Mouse (Mus musculus) forebrain, embryonic 10.5 days (tissue): ENCODE measurements around the gene Pfn3. TPM values are rescaled to one million over a fixed set of nuclear protein-coding genes. Genes with fewer than 3 reads are reported as not detected.

Source experiments
- DNase-seq: peaks from one replicate; pipeline ENCODE4 v3.0.0-alpha.2; 2017; ENCODE audit warnings: low spot score; ENCODE audit errors: extremely low spot score
- H3K27ac ChIP-seq: fragments of 300-500 bp; sonication (generic); 2 replicates; pipeline ENCODE4 v1.5.1; 2016; ENCODE audit warnings: mild to moderate bottlenecking
- H3K27me3 ChIP-seq: fragments of 300-500 bp; sonication (generic); 2 replicates; pipeline ENCODE4 v1.6.1; 2016; ENCODE audit warnings: mild to moderate bottlenecking; ENCODE audit not compliant: poor library complexity, severe bottlenecking
- H3K36me3 ChIP-seq: fragments of 300-500 bp; sonication (generic); replicated peaks from 2 replicates; pipeline ENCODE4 v1.6.1; 2016; ENCODE audit warnings: mild to moderate bottlenecking, moderate library complexity
- H3K4me1 ChIP-seq: fragments of 300-500 bp; sonication (generic); 2 replicates; pipeline ENCODE4 v1.6.1; 2016
- H3K4me3 ChIP-seq: fragments of 300-500 bp; sonication (generic); 2 replicates; pipeline ENCODE4 v1.5.1; 2016; ENCODE audit warnings: mild to moderate bottlenecking, moderate library complexity
- H3K9me3 ChIP-seq: fragments of 300-500 bp; sonication (generic); 2 replicates; pipeline ENCODE4 v1.6.1; 2016; ENCODE audit warnings: mild to moderate bottlenecking, moderate library complexity
- WGBS: fragments of 180-500 bp; shearing (Covaris S2); methylation state at CpG from one replicate; pipeline ENCODE4 v1.1.7; 2016; 5-methylcytosine and 5-hydroxymethylcytosine counted together
- polyA plus RNA-seq: library from polyadenylated mRNA; unstranded; fragments of >200 nt; fragmentation: Nextera tagmentation; extraction: Ambion mirVana; gene quantifications from 2 replicates; pipeline ENCODE4 v1.2.1, GENCODE M21; 2016

The Pfn3 gene
- polyA plus RNA-seq, 1 experiment from 2014 or later = not detected

DNA sequence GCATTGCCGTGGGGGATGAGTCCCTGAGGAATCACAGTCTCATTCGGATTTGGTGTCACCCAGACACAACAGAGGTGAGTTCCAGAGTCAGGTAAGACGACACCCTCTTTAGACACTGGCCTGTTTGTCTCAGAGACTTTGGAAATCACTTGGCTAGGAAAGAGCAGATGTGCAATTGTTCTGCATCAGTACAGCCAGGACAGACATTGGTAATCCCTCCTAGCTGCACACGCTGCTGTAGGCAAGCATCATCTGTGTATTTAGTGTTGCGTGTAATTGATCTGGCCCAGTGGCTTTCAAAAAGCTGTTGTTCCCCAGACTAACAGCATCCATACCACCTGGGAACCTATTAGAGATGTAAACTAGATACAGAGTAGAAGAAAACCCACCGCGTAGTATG, 11.8 kb downstream of the Pfn3 start:
- peaks cover 30% of the 10 kb centered on the region for H3K4me1 ChIP-seq
- 80% methylated on average over 7 of the region's 7 CpGs for WGBS
- no peak for DNase-seq
- H3K27me3 ChIP-seq = peaks cover 43% of the 10 kb centered on the region
- H3K27ac ChIP-seq = 0 out of 2 replicates have a peak overlapping the region, but pooled peaks have one; percentile 37
- no peaks in the 10 kb centered on the region for H3K9me3 ChIP-seq
- H3K4me3 ChIP-seq = no peak overlapping the region
- H3K36me3 ChIP-seq = no peaks in the 10 kb centered on the region

DNA sequence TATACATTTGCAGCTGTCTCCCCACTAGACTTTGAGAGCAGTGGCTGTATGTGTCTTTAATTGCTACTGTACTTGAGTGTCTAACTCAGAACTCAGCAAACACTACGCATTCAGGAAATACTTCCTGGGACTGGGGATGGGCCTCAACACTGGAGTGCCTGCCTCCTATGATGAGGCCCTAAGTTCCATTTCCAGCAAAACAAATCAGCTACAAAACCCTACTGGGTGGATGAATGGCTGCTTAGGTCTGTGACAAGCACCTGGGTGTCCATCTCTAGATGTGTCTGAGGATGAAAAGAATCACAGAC, 15.0 kb downstream of the Pfn3 start:
- Histone ChIP-seq H3K4me1 (peaks cover 19% of the 10 kb centered on the region), H3K9me3 (no peaks in the 10 kb centered on the region), H3K27ac (no peak overlapping the region), H3K4me3 (no peak overlapping the region), H3K27me3 (peaks cover 34% of the 10 kb centered on the region), H3K36me3 (no peaks in the 10 kb centered on the region)
- WGBS = 100% methylated on average over 1 of the region's 1 CpGs
- DNase-seq = no peak

DNA sequence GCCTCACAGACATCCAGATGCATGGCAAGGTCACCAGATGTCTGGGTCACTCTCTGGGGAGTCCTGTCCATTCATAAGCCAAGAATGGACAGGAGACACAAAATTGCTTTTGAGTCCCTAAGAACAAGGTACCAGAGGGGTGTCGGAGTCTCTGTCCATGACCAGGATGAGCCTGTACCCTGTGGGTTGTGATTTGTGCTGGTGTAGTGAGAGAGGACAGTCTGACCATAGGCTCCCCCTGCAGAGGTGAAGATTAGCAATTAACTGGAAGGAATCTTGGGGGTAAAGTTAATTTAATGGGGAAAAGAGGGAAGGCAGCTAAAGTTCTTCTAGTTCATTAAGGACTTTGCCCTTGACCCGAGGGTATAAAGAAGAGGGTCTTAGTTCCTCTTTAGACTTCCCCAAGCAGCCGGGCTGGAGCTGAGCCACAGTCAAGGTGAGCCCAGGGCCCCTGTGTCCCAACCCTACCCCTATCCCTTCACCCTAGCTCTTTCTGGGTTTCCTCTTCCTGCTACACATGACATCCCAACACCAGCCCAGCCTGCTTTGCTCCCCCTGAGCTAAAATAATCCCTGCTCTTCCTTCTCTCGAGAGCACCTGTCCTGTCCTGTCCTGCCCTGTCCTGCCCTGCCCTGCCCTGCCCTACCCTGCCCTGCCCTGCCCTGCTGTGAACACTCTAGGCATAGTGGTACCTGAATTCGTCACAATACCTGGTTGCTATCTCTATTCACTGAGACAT, 15.6 kb downstream of the Pfn3 start:
- Histone ChIP-seq H3K27ac (no peak overlapping the region), H3K9me3 (no peaks in the 10 kb centered on the region), H3K36me3 (no peaks in the 10 kb centered on the region), H3K27me3 (peaks cover 31% of the 10 kb centered on the region), H3K4me1 (peaks cover 16% of the 10 kb centered on the region), H3K4me3 (no peak overlapping the region)
- 71% methylated on average over 5 of the region's 5 CpGs for WGBS
- DNase-seq = no peak

DNA sequence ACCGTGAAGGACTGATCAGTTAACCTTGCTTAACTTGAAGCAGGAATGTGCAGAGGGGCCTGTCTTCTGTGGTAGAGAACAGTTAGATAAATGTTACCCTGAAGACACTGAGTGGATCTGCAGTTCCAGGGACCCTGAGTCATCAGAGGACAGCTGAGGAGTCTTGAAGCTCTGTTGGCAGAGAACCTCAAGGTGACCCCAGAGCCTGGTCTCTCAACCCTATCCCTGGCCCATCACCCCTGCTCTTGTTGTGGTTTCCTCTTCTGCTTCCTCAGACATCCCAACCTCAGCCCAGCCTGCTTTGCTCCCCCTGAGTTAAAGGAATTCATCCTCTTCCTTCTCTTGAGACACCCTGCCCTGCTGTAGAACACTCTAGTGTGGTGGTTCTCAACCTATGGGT, 16.9 kb downstream of the Pfn3 start, which contains the start of gene Slc34a1:
Slc34a1 (plus strand) TSS at position 100 of the 400 bp plus-strand sequence.
- no peaks in the 10 kb centered on the region for H3K36me3 ChIP-seq
- H3K4me3 ChIP-seq = no peak within 1 kb of the TSS
- WGBS = 97% methylated on average over 1 of the region's 1 CpGs
- H3K4me1 ChIP-seq = peaks cover 2% of the 10 kb centered on the region
- no peaks in the 10 kb centered on the region for H3K9me3 ChIP-seq
- H3K27ac ChIP-seq = no peak within 1 kb of the TSS
- H3K27me3 ChIP-seq = peaks cover 17% of the 10 kb centered on the region
- no peak for DNase-seq

DNA sequence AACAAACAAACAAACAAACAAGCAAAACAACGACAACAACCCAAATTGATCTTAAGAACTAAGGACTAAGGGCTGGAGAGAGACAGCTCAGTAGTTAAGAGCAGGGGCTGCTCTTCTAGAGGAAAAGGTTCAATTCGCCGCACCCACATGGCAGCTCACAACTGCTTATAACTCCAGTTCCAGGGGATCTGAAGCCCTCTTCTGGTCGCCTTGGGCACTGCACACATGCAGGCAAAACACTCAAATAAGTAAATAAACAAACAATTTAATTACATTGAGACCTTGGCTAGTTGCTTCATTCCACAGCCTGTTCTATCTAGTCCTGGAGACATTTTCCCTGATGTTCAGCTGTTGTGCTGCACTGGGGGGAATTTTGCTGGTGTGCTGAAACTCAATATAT, 22.1 kb downstream of the Pfn3 start:
- DNase-seq = no peak
- Histone ChIP-seq H3K4me3 (no peak overlapping the region), H3K27me3 (no peaks in the 10 kb centered on the region; the same call in 1 of the 2 replicates), H3K27ac (no peak overlapping the region), H3K4me1 (no peaks in the 10 kb centered on the region; the same call in 1 of the 2 replicates), H3K9me3 (no peaks in the 10 kb centered on the region), H3K36me3 (no peaks in the 10 kb centered on the region)
- 73% methylated on average over 4 of the region's 4 CpGs for WGBS

DNA sequence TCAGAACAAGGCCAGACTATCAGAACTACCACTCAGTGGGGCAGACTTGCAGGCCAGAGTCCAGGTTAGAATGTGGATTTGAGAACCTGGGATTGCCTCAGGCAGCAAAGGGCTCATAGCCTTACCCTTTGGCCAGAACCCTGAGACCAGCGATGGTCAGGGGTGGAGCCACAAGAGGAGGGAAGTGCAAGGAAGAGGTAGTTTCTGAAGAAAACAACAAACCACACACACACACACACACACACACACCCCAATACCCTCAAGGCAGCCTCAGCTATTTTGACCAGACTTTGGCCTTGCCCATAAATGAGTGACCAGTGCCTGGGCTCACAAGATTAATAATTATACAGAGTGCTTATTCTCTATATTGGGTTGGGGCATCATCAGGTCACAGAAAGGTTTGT, 23.4 kb downstream of the Pfn3 start:
- no peak for DNase-seq
- Histone ChIP-seq H3K27me3 (no peaks in the 10 kb centered on the region), H3K4me1 (no peaks in the 10 kb centered on the region; the same call in 1 of the 2 replicates), H3K4me3 (no peak overlapping the region), H3K36me3 (no peaks in the 10 kb centered on the region), H3K27ac (no peak overlapping the region), H3K9me3 (no peaks in the 10 kb centered on the region)
- WGBS = 83% methylated on average over 1 of the region's 1 CpGs

DNA sequence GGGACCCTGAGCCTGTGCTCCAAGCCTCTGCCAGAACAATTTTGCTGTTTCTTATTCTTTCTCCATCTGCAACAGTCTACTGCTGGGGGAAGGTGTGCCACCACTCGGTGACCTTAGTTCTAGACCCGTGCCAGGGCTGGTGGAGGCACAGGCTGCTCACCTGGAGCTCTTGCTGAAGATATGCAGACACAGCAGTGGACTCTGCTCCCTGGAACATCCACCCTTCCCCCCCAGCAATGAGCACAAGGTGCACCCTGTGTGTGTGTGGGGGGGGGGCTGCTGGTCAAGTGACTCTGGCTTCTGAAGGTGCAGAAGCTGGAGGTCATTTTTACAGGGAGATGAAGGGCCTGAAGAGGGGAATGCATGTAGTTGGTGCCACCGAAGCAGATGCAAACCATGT, 24.4 kb downstream of the Pfn3 start:
- no peaks in the 10 kb centered on the region for H3K9me3 ChIP-seq
- H3K27me3 ChIP-seq = no peaks in the 10 kb centered on the region
- 91% methylated on average over 3 of the region's 3 CpGs for WGBS
- no peaks in the 10 kb centered on the region for H3K36me3 ChIP-seq
- no peak overlapping the region for H3K27ac ChIP-seq
- H3K4me1 ChIP-seq = no peaks in the 10 kb centered on the region
- DNase-seq = no peak
- no peak overlapping the region for H3K4me3 ChIP-seq

DNA sequence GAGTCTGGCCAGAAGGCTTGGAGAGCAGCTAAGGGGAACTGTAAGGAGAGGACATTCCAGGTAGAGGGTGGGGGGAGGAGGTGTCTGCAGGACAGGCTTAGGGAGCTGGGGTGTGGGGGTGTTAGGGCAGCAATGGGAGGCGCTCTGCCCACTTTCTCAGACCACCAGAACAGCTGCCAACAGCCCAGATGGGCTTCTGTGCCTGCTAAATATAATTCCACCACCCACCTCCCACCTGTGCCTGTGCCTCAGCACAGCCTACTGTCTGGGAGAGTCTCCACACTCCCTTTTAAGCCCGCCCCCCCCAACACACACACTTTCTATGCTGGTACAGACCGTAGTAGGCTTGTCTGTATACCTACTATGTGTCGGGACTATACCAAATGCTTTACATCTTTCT, 33.2 kb downstream of the Pfn3 start:
- H3K4me3 ChIP-seq = no peak overlapping the region
- peaks cover 66% of the 10 kb centered on the region for H3K27me3 ChIP-seq
- peaks cover 11% of the 10 kb centered on the region for H3K4me1 ChIP-seq
- DNase-seq = no peak
- no peaks in the 10 kb centered on the region for H3K9me3 ChIP-seq
- H3K36me3 ChIP-seq = no peaks in the 10 kb centered on the region
- 78% methylated on average over 4 of the region's 4 CpGs for WGBS
- H3K27ac ChIP-seq = no peak overlapping the region

DNA sequence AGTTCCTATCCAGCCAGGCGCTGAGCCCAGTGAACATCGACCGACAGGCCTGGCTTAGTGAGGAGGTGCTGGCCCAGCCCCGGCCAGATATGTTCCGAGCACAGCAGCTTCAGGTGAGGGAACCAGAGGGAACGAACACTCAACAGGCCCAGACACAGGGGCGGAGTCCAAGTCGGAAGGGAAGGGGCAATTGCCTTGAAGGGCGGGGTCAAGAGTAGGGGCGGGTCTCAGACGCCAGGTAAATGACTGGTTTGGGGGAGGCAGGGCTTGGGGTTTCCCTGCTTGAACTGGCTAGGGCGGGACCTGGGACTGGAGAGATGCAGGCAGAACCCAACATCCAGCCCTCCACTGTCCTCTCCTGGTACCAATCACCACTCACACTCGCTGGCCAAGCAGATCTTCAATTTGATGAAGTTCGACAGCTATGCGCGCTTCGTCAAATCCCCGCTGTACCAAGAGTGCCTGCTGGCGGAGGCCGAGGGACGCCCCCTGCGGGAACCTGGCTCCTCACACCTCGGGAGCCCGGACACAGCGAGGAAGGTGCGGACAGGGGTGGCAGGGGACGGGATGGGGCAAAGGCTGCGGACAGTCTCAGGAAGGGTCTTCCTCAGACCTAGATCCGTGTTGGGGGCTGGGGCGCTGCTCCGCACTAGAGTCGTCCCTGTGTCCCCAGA, 36.0 kb downstream of the Pfn3 start:
- H3K4me3 ChIP-seq = peak overlapping the region; percentile 35
- H3K9me3 ChIP-seq = no peaks in the 10 kb centered on the region
- H3K36me3 ChIP-seq = no peaks in the 10 kb centered on the region
- WGBS = 5% methylated on average over 32 of the region's 32 CpGs
- H3K4me1 ChIP-seq = peaks cover 11% of the 10 kb centered on the region
- H3K27ac ChIP-seq = no peak overlapping the region
- DNase-seq = no peak
- H3K27me3 ChIP-seq = peaks cover 88% of the 10 kb centered on the region

DNA sequence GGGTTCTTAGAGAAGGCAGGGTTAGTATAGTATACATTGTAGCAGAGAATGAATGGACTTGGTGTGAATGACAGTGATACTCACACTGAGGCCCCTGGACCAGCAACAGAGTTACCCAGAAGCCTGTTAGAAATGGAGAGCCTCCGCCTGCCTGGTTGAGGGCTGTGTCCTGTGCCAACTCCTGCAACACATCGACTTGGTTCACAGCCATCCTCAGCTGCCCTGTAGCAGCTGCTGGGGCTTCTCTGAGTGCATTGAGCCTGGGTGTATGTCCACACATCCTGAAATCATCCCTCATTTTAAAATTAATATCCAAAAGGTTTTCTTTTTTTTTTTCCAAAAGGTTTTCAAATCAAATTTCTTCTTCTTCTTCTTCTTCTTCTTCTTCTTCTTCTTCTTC, 39.2 kb downstream of the Pfn3 start:
- H3K27me3 ChIP-seq = peaks cover 77% of the 10 kb centered on the region

DNA sequence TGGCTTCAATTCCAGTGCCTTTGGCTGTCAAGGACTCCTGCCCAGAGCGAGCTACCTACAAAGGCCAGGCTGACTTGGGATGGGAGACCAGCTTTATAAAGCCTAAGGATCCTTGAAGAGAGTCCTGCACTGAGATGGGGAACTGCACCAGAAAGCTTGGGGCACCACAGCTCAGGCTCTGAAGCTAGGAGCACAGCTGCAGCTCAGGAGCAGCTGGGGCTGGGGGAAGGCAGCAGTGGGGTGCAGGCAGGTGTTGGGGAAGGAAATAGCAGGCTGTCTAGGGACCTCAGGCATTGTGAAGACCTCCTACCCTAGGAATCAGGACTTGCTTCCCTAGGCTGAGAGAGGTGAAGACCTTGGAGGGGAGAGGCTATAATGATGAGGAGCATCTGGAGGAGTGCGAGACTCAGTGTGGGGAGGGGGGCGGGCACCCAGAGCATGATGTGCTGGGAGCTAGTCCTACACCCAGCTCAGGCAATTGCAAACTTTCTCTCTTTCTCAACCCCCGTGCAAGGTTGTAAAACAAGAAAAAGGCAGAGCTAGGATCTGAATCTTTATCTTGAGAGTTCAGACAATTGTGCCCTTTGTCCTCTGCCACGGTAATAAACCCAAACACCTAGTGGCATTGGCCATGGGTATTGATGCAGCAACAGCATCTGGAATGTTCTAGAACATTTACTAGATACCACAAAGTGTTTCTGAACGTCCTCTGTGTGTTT, 40.7 kb downstream of the Pfn3 start:
- Histone ChIP-seq H3K27ac (no peak overlapping the region), H3K9me3 (no peaks in the 10 kb centered on the region), H3K4me1 (peaks cover 7% of the 10 kb centered on the region), H3K4me3 (no peak overlapping the region), H3K27me3 (peaks cover 62% of the 10 kb centered on the region), H3K36me3 (no peaks in the 10 kb centered on the region)
- 80% methylated on average over 6 of the region's 6 CpGs for WGBS
- DNase-seq = no peak

More for the DNA sequence above, 39.2 kb downstream of the Pfn3 start:
- Histone ChIP-seq H3K27ac (no peak overlapping the region), H3K9me3 (no peaks in the 10 kb centered on the region), H3K4me3 (no peak overlapping the region), H3K4me1 (peaks cover 11% of the 10 kb centered on the region), H3K36me3 (no peaks in the 10 kb centered on the region)
- WGBS = 76% methylated on average over 2 of the region's 2 CpGs
- DNase-seq = no peak

DNA sequence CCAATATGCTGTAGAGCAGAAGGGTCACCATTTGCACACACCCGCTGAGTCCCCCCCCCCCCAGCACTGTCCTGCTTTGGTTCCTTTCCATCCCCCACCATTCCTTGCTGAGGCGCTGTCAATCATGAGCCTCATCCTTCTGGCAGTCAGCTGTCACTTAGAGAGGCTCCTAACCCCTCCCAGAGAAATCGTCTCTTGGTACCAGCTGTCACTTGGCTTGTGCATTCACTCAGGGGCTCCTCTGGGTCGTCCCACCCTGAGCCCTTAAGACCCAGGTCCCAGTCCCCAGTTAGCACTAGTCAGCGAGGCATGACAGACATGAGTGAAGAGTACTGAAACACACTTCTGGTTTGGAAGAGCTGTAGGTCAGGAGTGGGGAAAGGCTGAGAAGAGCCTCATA, 43.3 kb downstream of the Pfn3 start:
- 67% methylated on average over 5 of the region's 5 CpGs for WGBS
- H3K27me3 ChIP-seq = peaks cover 38% of the 10 kb centered on the region
- no peaks in the 10 kb centered on the region for H3K4me1 ChIP-seq
- no peak overlapping the region for H3K27ac ChIP-seq
- no peak overlapping the region for H3K4me3 ChIP-seq
- no peaks in the 10 kb centered on the region for H3K36me3 ChIP-seq
- DNase-seq = no peak
- H3K9me3 ChIP-seq = no peaks in the 10 kb centered on the region
